Mouse (Mus musculus) kidney, postnatal 0 days (tissue): ENCODE data around the gene Cops7b. TPM values are rescaled to one million over a fixed set of nuclear protein-coding genes. Genes with fewer than 3 reads are reported as not detected.

Source experiments
- ATAC-seq: fragments of 200-750 bp; cut with Nextera tagmentation; replicated peaks from 2 replicates; pipeline ENCODE4 v1.8.0; 2017; ENCODE audit warnings: low read depth, moderate number of reproducible peaks, moderate TSS enrichment, moderate library complexity; ENCODE audit not compliant: low FRiP score
- DNase-seq: peaks from one replicate; pipeline ENCODE4 v3.0.0-alpha.2; 2016; ENCODE audit warnings: low spot score
- H3K27ac ChIP-seq: fragments of 300-500 bp; sonication (generic); 2 replicates; pipeline ENCODE4 v1.5.1; 2014; ENCODE audit warnings: mild to moderate bottlenecking
- H3K27me3 ChIP-seq: fragments of 300-500 bp; sonication (generic); 2 replicates; pipeline ENCODE4 v1.6.1; 2014; ENCODE audit warnings: low read length, mixed read lengths; ENCODE audit not compliant: insufficient read depth
- H3K36me3 ChIP-seq: fragments of 300-500 bp; sonication (generic); 2 replicates; pipeline ENCODE4 v1.6.1; 2014; ENCODE audit warnings: low read length, mixed read lengths; ENCODE audit not compliant: insufficient read depth
- H3K4me1 ChIP-seq: fragments of 300-500 bp; sonication (generic); replicated peaks from 2 replicates; pipeline ENCODE4 v1.6.1; 2014; ENCODE audit warnings: antibody characterized with exemption, low read length, mixed read lengths; ENCODE audit not compliant: insufficient read depth
- H3K4me2 ChIP-seq: fragments of 300-500 bp; sonication (generic); 2 replicates; pipeline ENCODE4 v1.6.1; 2014; ENCODE audit warnings: mild to moderate bottlenecking, low read length, moderate library complexity, mixed read lengths
- H3K4me3 ChIP-seq: fragments of 300-500 bp; sonication (generic); replicated peaks from 2 replicates; pipeline ENCODE4 v1.5.1; 2014; ENCODE audit warnings: low read depth, low read length
- H3K9ac ChIP-seq: fragments of 300-500 bp; sonication (generic); 2 replicates; pipeline ENCODE4 v1.6.1; 2014; ENCODE audit warnings: low read depth, low read length
- H3K9me3 ChIP-seq: fragments of 300-500 bp; sonication (generic); replicated peaks from 2 replicates; pipeline ENCODE4 v1.6.1; 2016; ENCODE audit warnings: low read length, inconsistent platforms, mixed read lengths
- CTCF ChIP-seq: IDR thresholded peaks from 2 replicates; pipeline ENCODE4 v1.5.1; 2016; ENCODE audit warnings: antibody characterized with exemption, low read depth, mild to moderate bottlenecking, moderate library complexity
- WGBS: fragments of 180-500 bp; shearing (Covaris S2); extraction: QIAGEN DNeasy Blood & Tissue Kit; methylation state at CpG from one replicate; pipeline ENCODE4 v1.1.7; 2014; 5-methylcytosine and 5-hydroxymethylcytosine counted together
- polyA plus RNA-seq: library from polyadenylated mRNA; unstranded; fragments of >200 nt; fragmentation: Nextera tagmentation; extraction: Ambion mirVana; gene quantifications from 2 replicates; pipeline ENCODE4 v1.2.1, GENCODE M21; 2015

Gene Cops7b
- polyA plus RNA-seq, 1 experiment from 2014 or later: 27.9 TPM

DNA sequence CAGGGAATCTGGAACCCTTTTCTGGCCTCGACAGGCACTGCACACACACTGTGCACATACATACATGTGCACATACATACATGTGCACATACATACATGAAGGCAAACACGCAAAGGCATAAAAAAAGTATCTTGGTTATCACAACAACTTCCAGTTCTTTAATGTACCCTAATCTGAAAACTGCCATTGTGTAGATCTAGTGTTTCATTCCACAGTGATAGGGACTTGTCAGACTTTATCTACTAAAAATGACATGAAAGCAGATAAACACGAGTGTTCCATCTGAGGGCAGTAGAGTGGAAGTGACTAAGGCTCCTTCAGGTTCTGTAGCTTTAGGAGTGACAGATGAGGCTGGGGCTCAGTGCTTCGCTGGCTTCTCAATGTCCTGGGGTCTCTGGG lies 31.4 kb upstream of the Cops7b start:
- H3K27me3 ChIP-seq: no peaks in the 10 kb centered on the region
- H3K27ac ChIP-seq: no peak overlapping the region
- TF ChIP-seq CTCF: no peak
- ATAC-seq (no peak), DNase-seq (no peak)
- no peak overlapping the region for H3K4me2 ChIP-seq
- 82% methylated on average over 4 of the region's 4 CpGs for WGBS
- H3K9ac ChIP-seq: no peak overlapping the region
- H3K9me3 ChIP-seq: no peaks in the 10 kb centered on the region
- H3K36me3 ChIP-seq: peaks cover 3% of the 10 kb centered on the region; the same call in 1 of the 2 replicates
- H3K4me3 ChIP-seq: no peak overlapping the region
- H3K4me1 ChIP-seq: no peaks in the 10 kb centered on the region

DNA sequence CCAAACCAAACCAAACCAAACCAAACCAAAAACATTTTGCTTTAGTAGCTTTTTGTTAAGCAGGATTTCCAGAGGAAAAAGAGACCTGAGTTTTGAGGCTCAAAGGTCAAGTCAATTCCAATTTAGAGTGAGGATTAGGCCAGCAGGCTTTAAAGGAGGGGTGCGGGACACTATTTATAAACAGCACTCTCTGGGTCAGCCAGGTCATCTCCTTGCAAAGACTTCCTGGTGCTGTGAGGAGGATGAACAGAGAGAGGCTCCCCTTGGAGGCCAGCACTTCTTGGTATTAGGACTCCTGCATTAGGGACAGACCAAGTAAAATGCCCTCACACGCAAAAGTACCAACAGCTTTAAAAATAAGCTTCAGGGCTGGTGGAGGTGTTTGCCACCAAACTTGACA lies 30.8 kb upstream of the Cops7b start:
- no peak overlapping the region for H3K4me3 ChIP-seq
- no peak for DNase-seq
- 55% methylated on average over 2 of the region's 2 CpGs for WGBS

DNA sequence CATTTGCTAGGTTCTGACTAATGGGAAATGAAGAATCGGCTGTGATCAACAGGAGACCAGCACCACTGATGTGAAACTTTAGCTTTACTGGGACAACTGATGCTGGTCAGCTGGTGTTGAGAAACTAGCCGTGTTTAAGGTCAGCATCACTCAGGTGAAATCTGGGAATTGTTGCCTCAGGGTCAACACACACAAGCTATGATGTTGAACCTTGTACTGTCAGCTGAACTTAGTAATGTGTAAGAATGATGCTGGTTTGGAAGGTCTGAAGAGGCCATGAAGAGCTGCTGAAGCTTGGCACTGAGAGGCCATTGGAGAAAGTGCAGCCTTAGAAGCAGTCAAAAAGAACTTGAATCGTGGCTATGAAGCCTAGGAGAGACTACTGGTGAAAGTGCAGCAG lies 27.0 kb upstream of the Cops7b start:
- WGBS: 75% methylated on average over 3 of the region's 3 CpGs
- H3K4me2 ChIP-seq: no peak overlapping the region
- no peak for ATAC-seq

More for the DNA sequence above, 30.8 kb upstream of the Cops7b start:
- Histone ChIP-seq H3K9me3 (no peaks in the 10 kb centered on the region), H3K9ac (no peak overlapping the region), H3K4me1 (no peaks in the 10 kb centered on the region), H3K4me2 (no peak overlapping the region), H3K27me3 (no peaks in the 10 kb centered on the region), H3K36me3 (peaks cover 7% of the 10 kb centered on the region; the same call in 1 of the 2 replicates), H3K27ac (no peak overlapping the region)
- no peak for ATAC-seq
- TF ChIP-seq CTCF: no peak

DNA sequence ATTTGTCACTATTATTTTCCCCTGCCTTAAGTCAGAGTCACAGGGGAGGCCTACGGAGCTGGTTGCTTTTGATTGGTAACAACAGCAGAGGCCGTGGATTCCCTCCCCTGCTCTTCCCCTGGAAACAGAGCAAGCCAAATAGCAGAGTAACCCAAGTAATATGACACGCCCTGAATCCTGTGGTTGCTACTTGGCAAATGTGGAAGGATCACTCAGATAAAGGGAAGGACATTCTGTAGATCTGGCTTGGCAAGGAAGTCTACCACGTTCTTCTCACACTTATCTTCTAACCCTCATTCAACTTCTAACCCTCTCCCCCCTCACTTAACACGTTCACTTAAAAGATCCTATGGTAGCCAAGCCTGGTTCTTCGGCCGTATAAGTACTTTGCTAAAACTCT lies 24.8 kb upstream of the Cops7b start:
- ATAC-seq: no peak
- Histone ChIP-seq H3K4me2 (no peak overlapping the region), H3K27me3 (no peaks in the 10 kb centered on the region), H3K9me3 (no peaks in the 10 kb centered on the region), H3K4me3 (no peak overlapping the region), H3K4me1 (no peaks in the 10 kb centered on the region), H3K36me3 (0 out of 2 replicates have a peak, but pooled peaks cover 5% of the 10 kb centered on the region), H3K27ac (no peak overlapping the region), H3K9ac (no peak overlapping the region)
- WGBS: 57% methylated on average over 7 of the region's 7 CpGs
- DNase-seq: peak; percentile 46
- TF ChIP-seq CTCF: no peak

More for the DNA sequence above, 27.0 kb upstream of the Cops7b start:
- Histone ChIP-seq H3K4me1 (no peaks in the 10 kb centered on the region), H3K4me3 (no peak overlapping the region), H3K27me3 (no peaks in the 10 kb centered on the region), H3K27ac (no peak overlapping the region), H3K9me3 (no peaks in the 10 kb centered on the region), H3K36me3 (0 out of 2 replicates have a peak, but pooled peaks cover 5% of the 10 kb centered on the region), H3K9ac (no peak overlapping the region)
- no peak for TF ChIP-seq CTCF
- no peak for DNase-seq

DNA sequence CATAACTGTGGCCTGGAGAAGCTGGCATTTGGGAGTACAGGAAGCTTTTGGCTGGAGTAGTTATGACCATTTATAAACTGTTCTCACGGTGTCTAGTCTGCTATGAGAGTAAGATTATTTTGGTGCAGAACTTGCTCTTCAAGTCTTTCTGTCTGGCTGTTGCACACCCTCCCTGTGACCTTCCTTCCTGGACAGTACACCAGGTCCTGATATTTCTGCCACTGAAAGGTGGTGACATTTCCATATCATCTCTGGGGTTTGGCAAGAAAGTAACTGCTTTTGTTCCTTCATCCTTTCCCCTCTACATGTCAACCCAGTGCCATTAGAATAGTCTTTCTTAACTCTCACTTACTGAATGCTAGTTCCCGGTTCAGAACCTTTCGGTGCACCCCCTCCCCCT lies 23.5 kb upstream of the Cops7b start:
- H3K27me3 ChIP-seq: no peaks in the 10 kb centered on the region
- no peak overlapping the region for H3K4me3 ChIP-seq

DNA sequence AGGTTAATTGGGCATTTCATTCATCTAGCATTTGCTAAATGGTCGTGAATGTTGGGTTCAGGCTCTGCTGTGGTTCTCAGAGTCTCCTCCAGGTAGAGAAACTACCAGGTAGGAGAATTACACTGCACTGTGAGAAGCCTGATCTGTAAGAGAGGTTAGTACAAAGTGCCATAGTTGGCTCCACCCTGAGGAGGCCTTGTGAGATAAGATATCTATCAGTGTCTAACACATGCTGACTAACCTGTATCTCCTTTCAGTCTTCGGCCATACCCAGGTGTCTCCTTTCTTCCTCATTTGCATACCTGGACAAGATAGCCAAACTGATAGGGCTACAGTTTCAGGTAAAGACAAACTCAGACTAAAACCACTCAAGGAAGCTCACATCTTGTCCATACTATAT lies 20.0 kb upstream of the Cops7b start:
- Histone ChIP-seq H3K4me1 (no peaks in the 10 kb centered on the region), H3K27ac (no peak overlapping the region), H3K4me2 (no peak overlapping the region), H3K27me3 (no peaks in the 10 kb centered on the region), H3K36me3 (0 out of 2 replicates have a peak, but pooled peaks cover 4% of the 10 kb centered on the region), H3K9ac (no peak overlapping the region), H3K9me3 (no peaks in the 10 kb centered on the region), H3K4me3 (no peak overlapping the region)
- ATAC-seq (no peak), DNase-seq (no peak)
- 83% methylated on average over 2 of the region's 2 CpGs for WGBS
- TF ChIP-seq CTCF: no peak

More for the DNA sequence above, 23.5 kb upstream of the Cops7b start:
- TF ChIP-seq CTCF: no peak
- H3K27ac ChIP-seq: no peak overlapping the region
- H3K9me3 ChIP-seq: no peaks in the 10 kb centered on the region
- no peak overlapping the region for H3K4me2 ChIP-seq
- H3K36me3 ChIP-seq: 0 out of 2 replicates have a peak, but pooled peaks cover 9% of the 10 kb centered on the region
- DNase-seq (no peak), ATAC-seq (no peak)
- no peaks in the 10 kb centered on the region for H3K4me1 ChIP-seq
- WGBS: 91% methylated on average over 3 of the region's 3 CpGs
- no peak overlapping the region for H3K9ac ChIP-seq

DNA sequence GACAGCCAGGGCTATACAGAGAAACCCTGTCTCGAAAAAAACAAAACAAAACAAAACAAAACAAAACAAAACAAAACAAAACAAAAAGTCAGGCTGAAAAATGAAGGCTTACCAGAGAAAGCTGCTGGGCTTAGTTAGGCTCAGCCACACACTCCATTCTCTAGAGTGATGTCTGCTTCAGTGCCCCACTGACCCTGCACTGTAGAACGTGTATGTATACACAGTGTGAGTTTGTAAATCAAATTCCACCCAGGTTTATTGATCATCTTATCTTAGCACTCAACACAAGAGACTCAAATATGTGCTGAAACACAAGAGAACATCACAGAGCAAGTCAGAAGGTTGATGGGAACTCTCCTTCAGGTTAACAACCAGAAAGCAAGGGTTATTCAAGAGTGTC lies 14.3 kb upstream of the Cops7b start:
- no peaks in the 10 kb centered on the region for H3K4me1 ChIP-seq
- H3K27me3 ChIP-seq: no peaks in the 10 kb centered on the region
- DNase-seq (no peak), ATAC-seq (no peak)
- H3K27ac ChIP-seq: no peak overlapping the region
- H3K36me3 ChIP-seq: no peaks in the 10 kb centered on the region
- H3K9ac ChIP-seq: no peak overlapping the region
- no peaks in the 10 kb centered on the region for H3K9me3 ChIP-seq
- 71% methylated on average over 2 of the region's 2 CpGs for WGBS
- no peak overlapping the region for H3K4me2 ChIP-seq
- TF ChIP-seq CTCF: no peak
- H3K4me3 ChIP-seq: no peak overlapping the region
